Comparison of ENCODE assay signal across 16 mouse cellular contexts in genomic region chr7:89976796-89977195, GRCm38 (mm10).
"Had no signal": no experiment of that assay in that cellular context is flagged by ENCODE, and none has a peak within 500 bp of the region (broad histone marks: within the 10 kb centered on the region; RNA-seq: fewer than 3 reads in every experiment).

No protein-coding gene starts in this region.

- H3K4me3 ChIP-seq: megakaryocyte, embryonic 14.5 days; midbrain, embryonic 13.5 days; midbrain, embryonic 15.5 days; neural tube, embryonic 12.5 days had no signal

- H3K27me3 ChIP-seq: megakaryocyte, embryonic 14.5 days; midbrain, embryonic 13.5 days; midbrain, embryonic 15.5 days; neural tube, embryonic 12.5 days had no signal

- H3K4me2 ChIP-seq: lung, embryonic 14.5 days; midbrain, embryonic 11.5 days; midbrain, embryonic 13.5 days; midbrain, embryonic 15.5 days; neural tube, embryonic 12.5 days had no signal

- H3K9ac ChIP-seq: lung, embryonic 14.5 days; midbrain, embryonic 13.5 days; midbrain, embryonic 15.5 days; neural tube, embryonic 12.5 days had no signal

- ATAC-seq: midbrain, embryonic 13.5 days; midbrain, embryonic 15.5 days had no signal

- H3K27ac ChIP-seq: macrophage; midbrain, embryonic 13.5 days; midbrain, embryonic 15.5 days; neural tube, embryonic 12.5 days had no signal

- H3K9me3 ChIP-seq: midbrain, embryonic 13.5 days; midbrain, embryonic 15.5 days; neural tube, embryonic 12.5 days had no signal

- DNase-seq: lung, adult 18-20 months; lung, embryonic 14.5 days; lung, postnatal 14 days; lung, postnatal 36 days; right cerebral cortex, postnatal 14 days; right cerebral cortex, postnatal 4 days; spleen, adult 18-20 months; thymus, adult 18-20 months; thymus, postnatal 14 days; thymus, postnatal 36 days had no signal
